Mouse (Mus musculus): ENCODE results near the gene Megf6. TPM values are rescaled to one million over a fixed set of nuclear protein-coding genes. Genes with fewer than 3 reads are reported as not detected.

The Megf6 gene
- total and polyA plus RNA-seq, 3 experiments, result not detected

DNA sequence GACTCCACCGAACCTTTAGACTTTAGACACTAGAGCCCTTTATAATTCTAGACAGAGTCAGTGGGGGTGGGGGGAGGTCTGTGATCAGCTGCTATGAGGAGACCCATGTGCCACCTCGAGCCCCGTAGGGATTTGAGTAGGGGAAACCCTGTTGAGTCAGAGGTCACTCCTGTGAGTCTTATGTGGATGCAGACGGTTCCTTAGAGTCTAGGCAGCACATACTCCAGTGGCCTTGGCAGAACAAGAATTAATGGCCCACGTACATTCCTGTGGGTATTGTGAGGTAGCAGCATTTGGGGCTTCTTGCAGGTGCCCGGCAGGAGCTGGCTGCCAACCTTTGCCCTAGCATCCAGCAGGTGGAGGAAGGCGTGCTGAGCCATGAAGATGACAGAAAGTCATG, 60.9 kb downstream of the Megf6 start:
- H3K9me3 ChIP-seq (replicated peaks; ENCODE audit: low read length), result peaks cover 93% of the 10 kb centered on the region
- H3K36me3 ChIP-seq (replicated peaks in 1 of 2; ENCODE audit: control insufficient read depth in 1 of 2, insufficient read depth in 1 of 2, low read length in 1 of 2), result no peaks in the 10 kb centered on the region
- H3K9ac ChIP-seq (ENCODE audit: insufficient read depth, low read depth), result no peak overlapping the region
- in situ Hi-C loops (cut with MboI; ENCODE audit: low pct_ligation_motif_present, low pct_unique_long_range_greater_than_20kb, low sequenced_read_pairs) (no loop called here), dilution Hi-C loops (cut with MboI; ENCODE audit: extremely low pct_ligation_motif_present, extremely low pct_unique_long_range_greater_than_20kb, low sequenced_read_pairs) (no loop called here)
- no peak overlapping the region for H3K4me2 ChIP-seq (ENCODE audit: insufficient read depth, low read depth, poor library complexity, severe bottlenecking)
- H3K79me2 ChIP-seq (replicated peaks; ENCODE audit: control insufficient read depth, extremely low read depth, insufficient read depth, poor library complexity, severe bottlenecking), result no peaks in the 10 kb centered on the region
- H3K4me3 ChIP-seq (replicated peaks in 1 of 3; ENCODE audit: low read depth in 2 of 3, low read length in 2 of 3, poor library complexity in 1 of 3), result no peak overlapping the region
- no peak overlapping the region for H3K27ac ChIP-seq (ENCODE audit: insufficient read depth, low read depth)
- H3K4me1 ChIP-seq (ENCODE audit: control insufficient read depth in 1 of 2, insufficient read depth in 2 of 2), result no peaks in the 10 kb centered on the region
- DNase-seq (ENCODE audit: extremely low read depth), result no peak
- H3K27me3 ChIP-seq (replicated peaks), result no peaks in the 10 kb centered on the region
- TF ChIP-seq ZC3H11A (IDR thresholded peaks at IDR 0.05; ENCODE audit: low read depth, low read length) (no peak), JUND (conservative IDR thresholded peaks at IDR 0.05; ENCODE audit: low read depth, low read length) (no peak), ZMIZ1 (IDR thresholded peaks at IDR 0.05; ENCODE audit: low read depth, low read length) (no peak), SIN3A (IDR thresholded peaks at IDR 0.05; ENCODE audit: low read length) (no peak)

DNA sequence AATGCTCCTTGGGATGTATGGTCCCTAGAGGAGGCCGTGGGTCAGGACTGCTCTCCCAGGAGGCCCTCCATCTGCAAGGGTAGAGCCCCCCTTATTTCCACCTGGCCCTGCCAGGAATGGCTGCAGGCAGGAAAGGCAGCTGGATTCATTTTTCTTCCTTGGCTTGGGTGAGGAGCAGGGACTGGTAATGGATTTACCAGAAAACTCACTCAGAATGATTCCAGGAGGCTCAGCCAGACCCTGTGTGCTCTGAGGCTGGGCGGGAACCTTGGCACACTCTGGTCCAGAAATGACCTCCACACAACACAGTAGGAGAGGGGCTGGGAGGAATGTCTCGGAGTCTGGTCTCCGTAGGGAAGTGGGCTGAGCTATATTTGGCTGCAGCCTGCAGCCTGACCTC, 61.8 kb downstream of the Megf6 start:
- H3K36me3 ChIP-seq (replicated peaks in 1 of 2; ENCODE audit: control insufficient read depth in 1 of 2, insufficient read depth in 1 of 2, low read length in 1 of 2), result no peaks in the 10 kb centered on the region
- no peaks in the 10 kb centered on the region for H3K4me1 ChIP-seq (ENCODE audit: control insufficient read depth in 1 of 2, insufficient read depth in 2 of 2)
- H3K4me2 ChIP-seq (ENCODE audit: insufficient read depth, low read depth, poor library complexity, severe bottlenecking), result no peak overlapping the region
- no peak for DNase-seq (ENCODE audit: extremely low read depth)
- no peaks in the 10 kb centered on the region for H3K27me3 ChIP-seq (replicated peaks)
- H3K4me3 ChIP-seq (replicated peaks in 1 of 3; ENCODE audit: low read depth in 2 of 3, low read length in 2 of 3, poor library complexity in 1 of 3), result no peak overlapping the region
- peaks cover 92% of the 10 kb centered on the region for H3K9me3 ChIP-seq (replicated peaks; ENCODE audit: low read length)
- dilution Hi-C loops (cut with MboI; ENCODE audit: extremely low pct_ligation_motif_present, extremely low pct_unique_long_range_greater_than_20kb, low sequenced_read_pairs), result no loop called here
- H3K9ac ChIP-seq (ENCODE audit: insufficient read depth, low read depth), result no peak overlapping the region
- no peak overlapping the region for H3K27ac ChIP-seq (ENCODE audit: insufficient read depth, low read depth)
- H3K79me2 ChIP-seq (replicated peaks; ENCODE audit: control insufficient read depth, extremely low read depth, insufficient read depth, poor library complexity, severe bottlenecking), result no peaks in the 10 kb centered on the region
- no peak for TF ChIP-seq JUN (IDR thresholded peaks at IDR 0.05; ENCODE audit: insufficient read depth, low read depth, low read length)
- no peak for TF ChIP-seq EP300 (IDR thresholded peaks at IDR 0.05; ENCODE audit: low read length)
- no peak for TF ChIP-seq TCF12 (IDR thresholded peaks at IDR 0.05; ENCODE audit: low read depth, low read length)
- no peak for TF ChIP-seq NRF1 (IDR thresholded peaks at IDR 0.05; ENCODE audit: low read depth, low read length)
- TF ChIP-seq KAT2A (IDR thresholded peaks at IDR 0.05; ENCODE audit: insufficient replicate concordance, low read length), result no peak
- no peak for TF ChIP-seq TBP (conservative IDR thresholded peaks at IDR 0.05; ENCODE audit: low read depth, low read length)
- TF ChIP-seq CHD2 (IDR thresholded peaks at IDR 0.05; ENCODE audit: low read length), result no peak
- TF ChIP-seq IRF4 (IDR thresholded peaks at IDR 0.05; ENCODE audit: low read depth, low read length), result no peak
- no peak for TF ChIP-seq MEF2A (IDR thresholded peaks at IDR 0.05; ENCODE audit: borderline replicate concordance, low read depth, low read length)
- no peak for TF ChIP-seq MXI1 (IDR thresholded peaks at IDR 0.05; ENCODE audit: low read depth, low read length)
- no peak for TF ChIP-seq BHLHE40 (IDR thresholded peaks at IDR 0.05; ENCODE audit: low read depth, low read length)
- no peak for TF ChIP-seq ETS1 (conservative IDR thresholded peaks at IDR 0.05; ENCODE audit: low read depth, low read length)
- TF ChIP-seq NELFE (IDR thresholded peaks at IDR 0.05; ENCODE audit: low read depth, low read length), result no peak
- no peak for TF ChIP-seq PAX5 (IDR thresholded peaks at IDR 0.05; ENCODE audit: low read length)
- TF ChIP-seq MYC (IDR thresholded peaks at IDR 0.05; ENCODE audit: low read depth, low read length), result no peak
- no peak for TF ChIP-seq GABPA (IDR thresholded peaks at IDR 0.05; ENCODE audit: insufficient replicate concordance, low read depth, low read length)
- no peak for TF ChIP-seq CTCF (conservative IDR thresholded peaks at IDR 0.05 in 1 of 2, IDR thresholded peaks at IDR 0.05 in 1 of 2; ENCODE audit: low read depth in 2 of 2, low read length in 2 of 2)
- no peak for TF ChIP-seq ZKSCAN1 (IDR thresholded peaks at IDR 0.05; ENCODE audit: borderline replicate concordance, low read depth, low read length)
- no peak for TF ChIP-seq SIN3A (IDR thresholded peaks at IDR 0.05; ENCODE audit: low read length)
- no peak for TF ChIP-seq ZNF384 (IDR thresholded peaks at IDR 0.05; ENCODE audit: low read depth, low read length)
- in situ Hi-C loops (cut with MboI; ENCODE audit: low pct_ligation_motif_present, low pct_unique_long_range_greater_than_20kb, low sequenced_read_pairs), result no loop called here

All from CH12.LX (cell line).